Comparison of ENCODE assay signal across 9 mouse cellular contexts in genomic region chr7:73377307-73377706, GRCm38 (mm10). TPM values are rescaled to one million over a fixed set of nuclear protein-coding genes. Genes with fewer than 3 reads are reported as not detected.
DNase-seq lines count a peak whose midpoint lies in the region; ATAC-seq lines count a peak whose summit lies in the region.
"Had no signal": no experiment of that assay in that cellular context is flagged by ENCODE, and none has a peak within 500 bp of the region (broad histone marks: within the 10 kb centered on the region; RNA-seq: fewer than 3 reads in every experiment).

No protein-coding gene starts in this region.

- peak overlapping the region; percentile 72 for H3K4me3 ChIP-seq in forebrain, embryonic 15.5 days
- H3K4me3 ChIP-seq in limb, embryonic 13.5 days, result peak overlapping the region; percentile 70
- peak overlapping the region; percentile 71 for H3K4me3 ChIP-seq in stomach, embryonic 15.5 days (replicated peaks)
- H3K4me3 ChIP-seq in liver, embryonic 12.5 days, result no peak overlapping the region

- peak overlapping the region; percentile 43 for H3K9ac ChIP-seq in forebrain, embryonic 15.5 days (replicated peaks)
- peak overlapping the region; percentile 50; the same call in 1 of the 2 replicates for H3K9ac ChIP-seq in limb, embryonic 13.5 days
- no peak overlapping the region for H3K9ac ChIP-seq in stomach, embryonic 15.5 days
- no peak overlapping the region for H3K9ac ChIP-seq in liver, embryonic 12.5 days

- no peak for ATAC-seq in forebrain, embryonic 15.5 days (replicated peaks)
- ATAC-seq in limb, embryonic 13.5 days (ENCODE audit: low FRiP score, low read depth), result no peak
- ATAC-seq in stomach, embryonic 15.5 days (ENCODE audit: insufficient read depth, low FRiP score, low read depth), result no peak
- no peak for ATAC-seq in megakaryocyte, adult 5-6 weeks (ENCODE audit: poor library complexity, severe bottlenecking)
- ATAC-seq in liver, embryonic 12.5 days, result no peak

- no peaks in the 10 kb centered on the region for H3K9me3 ChIP-seq in forebrain, embryonic 15.5 days
- H3K9me3 ChIP-seq in limb, embryonic 13.5 days, result no peaks in the 10 kb centered on the region
- H3K9me3 ChIP-seq in stomach, embryonic 15.5 days, result no peaks in the 10 kb centered on the region
- H3K9me3 ChIP-seq in liver, embryonic 12.5 days (replicated peaks), result no peaks in the 10 kb centered on the region

- peak overlapping the region; percentile 92 for H3K27ac ChIP-seq in forebrain, embryonic 15.5 days (replicated peaks)
- H3K27ac ChIP-seq in limb, embryonic 13.5 days, result no peak overlapping the region
- no peak overlapping the region for H3K27ac ChIP-seq in stomach, embryonic 15.5 days
- H3K27ac ChIP-seq in liver, embryonic 12.5 days, result no peak overlapping the region
- H3K27ac ChIP-seq: macrophage had no signal

- H3K27me3 ChIP-seq in forebrain, embryonic 15.5 days, result no peaks in the 10 kb centered on the region
- H3K27me3 ChIP-seq in limb, embryonic 13.5 days, result peaks cover 57% of the 10 kb centered on the region
- 0 out of 2 replicates have a peak, but pooled peaks cover 8% of the 10 kb centered on the region for H3K27me3 ChIP-seq in stomach, embryonic 15.5 days (replicated peaks)
- peaks cover 73% of the 10 kb centered on the region for H3K27me3 ChIP-seq in liver, embryonic 12.5 days (replicated peaks)

- WGBS in forebrain, embryonic 15.5 days, result 3% methylated on average over 12 of the region's 12 CpGs
- WGBS in limb, embryonic 13.5 days, result 57% methylated on average over 12 of the region's 12 CpGs
- 48% methylated on average over 12 of the region's 12 CpGs for WGBS in stomach, embryonic 15.5 days
- 53% methylated on average over 12 of the region's 12 CpGs for WGBS in liver, embryonic 12.5 days (ENCODE audit: insufficient replicate concordance)

- H3K36me3 ChIP-seq in forebrain, embryonic 15.5 days, result no peaks in the 10 kb centered on the region
- H3K36me3 ChIP-seq in limb, embryonic 13.5 days, result no peaks in the 10 kb centered on the region
- no peaks in the 10 kb centered on the region for H3K36me3 ChIP-seq in stomach, embryonic 15.5 days
- no peaks in the 10 kb centered on the region for H3K36me3 ChIP-seq in liver, embryonic 12.5 days

- H3K4me2 ChIP-seq in forebrain, embryonic 15.5 days (replicated peaks), result peak overlapping the region; percentile 92
- peak overlapping the region; percentile 99 for H3K4me2 ChIP-seq in limb, embryonic 13.5 days (replicated peaks)
- peak overlapping the region; percentile 96 for H3K4me2 ChIP-seq in stomach, embryonic 15.5 days
- no peak overlapping the region for H3K4me2 ChIP-seq in liver, embryonic 12.5 days

- DNase-seq in right cerebral cortex, postnatal 10 days (ENCODE audit: low spot score in 2 of 2), result peak; percentile 66 to 68
- DNase-seq in right cerebral cortex, postnatal 36 days (ENCODE audit: low spot score in 2 of 2), result no peak
- DNase-seq in thymus, adult 18-20 months, result no peak

- H3K4me1 ChIP-seq in forebrain, embryonic 15.5 days, result peaks cover 65% of the 10 kb centered on the region
- peaks cover 39% of the 10 kb centered on the region for H3K4me1 ChIP-seq in limb, embryonic 13.5 days
- peaks cover 25% of the 10 kb centered on the region; the same call in 1 of the 2 replicates for H3K4me1 ChIP-seq in stomach, embryonic 15.5 days
- peaks cover 14% of the 10 kb centered on the region for H3K4me1 ChIP-seq in liver, embryonic 12.5 days

RNA-seq across cellular contexts. Expression of gene Rgma, which starts 2.0 kb away (rescaled TPM):
- 20.3 and 25.2 TPM in 2 replicates for polyA plus RNA-seq in forebrain, embryonic 15.5 days (2015; fragmentation: Nextera tagmentation; extraction: Ambion mirVana)
- 25.3 and 25.6 TPM in 2 replicates for polyA plus RNA-seq in limb, embryonic 13.5 days (2015; fragmentation: Nextera tagmentation; extraction: Ambion mirVana)
- polyA plus RNA-seq in stomach, embryonic 15.5 days (2015; fragmentation: Nextera tagmentation; extraction: Ambion mirVana), result 12.1 and 14.9 TPM in 2 replicates
- not detected in 2 replicates for total RNA-seq in megakaryocyte, adult 5-6 weeks (2015)
- total RNA-seq in megakaryocyte, adult 5-6 weeks (2017), result not detected in 2 replicates
- 0.55 and 0.89 TPM in 2 replicates for polyA plus RNA-seq in liver, embryonic 12.5 days (2016; fragmentation: Nextera tagmentation; extraction: Ambion mirVana)
- polyA plus RNA-seq: macrophage had no signal

Comparison
In these comparisons a context has a peak if more than half of its experiments do, and no peak if none do; other contexts are left out.
1. DNase-seq: peak in right cerebral cortex, postnatal 10 days (2 of 2); none in right cerebral cortex, postnatal 36 days (0 of 2) and thymus, adult 18-20 months (0 of 2).
2. H3K9ac ChIP-seq: peak in forebrain, embryonic 15.5 days (single experiment) and limb, embryonic 13.5 days (single experiment); none in stomach, embryonic 15.5 days (single experiment) and liver, embryonic 12.5 days (single experiment).